Mouse (Mus musculus) T-helper 2 cell (primary cell): Measurements from ENCODE around the gene Zbtb12.

Experiments
- in situ Hi-C: fragments of 300-600 bp; cut with MboI, MseI; formaldehyde crosslinking; loops from one replicate; pipeline ENCODE4 v1.15.1; 2025; ENCODE audit warnings: high pct_unique_total_duplicates

The Zbtb12 gene

DNA sequence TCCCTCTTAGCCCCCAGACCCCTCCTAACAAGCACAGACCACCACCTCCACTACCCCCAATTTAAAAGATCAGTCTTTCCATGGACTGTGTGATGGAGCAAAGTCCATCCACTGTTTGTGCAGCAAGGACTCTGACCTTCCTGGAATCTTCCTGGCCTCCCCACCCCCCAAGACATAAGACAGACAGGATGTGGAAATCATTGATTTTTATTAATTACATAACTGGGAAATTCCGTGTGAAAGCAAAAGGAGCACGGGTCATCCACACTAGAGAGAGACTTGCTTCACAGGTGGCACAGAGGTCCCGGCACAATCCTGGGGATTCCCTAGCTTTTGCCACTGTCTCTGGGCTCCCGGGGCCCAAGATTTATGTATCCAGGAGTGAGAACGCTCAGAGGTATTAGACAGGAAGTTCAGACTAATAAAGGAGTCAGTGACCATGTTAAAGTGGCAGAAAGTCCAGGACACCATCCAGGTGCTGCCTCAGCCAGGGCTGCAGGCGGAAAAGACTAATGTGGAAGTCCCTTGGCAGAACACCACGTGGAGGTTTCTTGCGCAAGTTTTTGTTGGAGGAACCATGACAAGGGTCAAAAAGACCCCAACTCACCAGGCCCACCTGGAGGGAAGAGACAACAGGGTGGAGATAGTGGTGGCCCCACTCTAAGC is 16.7 kb upstream of the Zbtb12 start, which contains the start of gene Cfb:
Gene Cfb, minus strand, starts transcription at position 103 of the 666 bp plus-strand sequence.
- in situ Hi-C loops = no loop called here

DNA sequence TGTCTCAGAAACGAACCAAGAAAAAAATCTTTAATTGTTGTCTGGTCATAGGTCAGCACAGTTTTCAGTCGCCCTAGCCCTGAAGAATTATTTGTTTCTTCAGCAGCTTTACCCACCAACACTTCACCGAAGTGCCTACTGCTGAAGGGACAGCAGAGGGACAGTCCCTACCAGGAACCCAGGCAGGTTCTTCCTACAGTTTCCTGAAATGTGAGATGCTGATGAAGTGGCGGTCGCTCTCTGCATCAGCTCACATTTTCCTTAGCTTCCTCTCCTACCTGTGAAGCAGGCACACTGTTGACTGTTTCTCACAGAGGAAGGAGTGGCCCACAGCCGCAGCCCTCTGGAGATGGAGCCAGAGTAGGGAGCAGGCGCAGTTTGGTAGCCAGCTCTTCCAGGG is 13.3 kb upstream of the Zbtb12 start:
- in situ Hi-C loops = no loop called here

DNA sequence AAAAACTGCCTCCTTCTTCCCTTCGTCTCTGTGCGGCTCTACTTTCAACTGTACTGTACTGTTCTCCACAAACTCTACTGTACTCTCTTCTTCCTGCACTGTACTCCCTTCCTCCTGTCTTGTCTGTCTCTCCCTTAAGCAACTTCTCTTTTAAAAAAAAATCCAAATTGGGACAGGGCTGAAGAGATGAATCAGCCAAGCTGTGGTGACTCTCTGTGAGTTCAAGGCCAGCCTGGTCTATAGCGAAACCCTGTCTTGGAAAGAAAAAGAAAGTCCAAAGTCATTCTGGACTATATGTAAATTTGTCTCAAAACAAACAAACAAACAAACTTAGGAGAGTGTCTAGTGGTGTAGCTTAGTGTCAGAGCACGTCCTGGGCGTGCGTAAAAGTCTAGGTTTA is 5.0 kb upstream of the Zbtb12 start:
- in situ Hi-C loops = no loop called here

DNA sequence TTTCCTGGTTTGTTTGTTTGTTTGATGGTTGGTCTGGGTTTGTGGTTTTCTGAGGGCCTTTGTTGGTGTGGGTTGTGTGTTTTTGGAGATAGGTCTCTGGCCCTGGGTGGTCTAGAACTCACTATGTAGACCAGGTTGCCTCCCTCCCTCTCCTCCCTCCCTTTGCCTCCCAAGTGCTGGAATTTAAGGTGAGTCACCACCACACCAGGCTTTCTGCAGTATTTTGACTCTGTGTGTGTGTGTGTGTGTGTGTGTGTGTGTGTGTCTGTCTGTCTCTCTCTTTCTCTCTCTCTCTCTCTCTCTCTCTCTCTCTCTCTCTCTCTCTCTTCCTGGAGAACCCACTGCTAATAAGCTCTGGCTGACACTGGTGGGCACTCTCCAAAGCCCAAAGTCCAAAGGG is 1.9 kb downstream of the Zbtb12 start:
- in situ Hi-C loops = no loop called here

DNA sequence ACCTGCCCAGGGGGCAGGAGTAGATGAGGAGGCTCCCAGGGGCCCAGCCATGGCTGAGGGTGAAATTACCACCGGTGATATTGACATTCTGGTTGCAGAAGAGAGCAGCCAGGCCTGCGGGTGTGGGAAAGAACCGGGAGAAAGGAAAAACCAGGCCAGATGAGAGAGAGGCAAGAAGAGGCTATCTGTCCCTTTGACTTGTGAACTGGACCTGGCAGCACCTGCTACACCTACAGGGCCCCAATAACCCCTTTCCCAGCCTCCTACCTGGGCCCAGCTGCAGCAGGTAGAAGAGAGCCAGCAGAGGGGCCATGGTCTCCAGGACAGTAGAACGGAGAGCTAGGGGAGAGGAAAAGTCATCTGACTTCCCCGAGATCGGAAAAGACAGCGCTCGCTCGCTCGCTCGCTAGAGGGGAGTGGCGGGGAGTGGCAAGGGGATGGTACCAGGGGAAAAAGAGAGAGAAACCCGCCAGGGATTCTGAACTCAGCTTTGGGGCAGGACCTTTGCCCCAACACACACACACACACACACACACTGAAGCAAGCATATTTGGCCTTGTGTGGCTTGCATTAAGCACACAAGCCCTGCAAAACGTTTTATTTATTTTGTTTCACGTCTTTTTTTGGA is 2.5 kb downstream of the Zbtb12 start, which contains the start of gene Gm20547:
Gene Gm20547, minus strand, starts transcription at position 360 of the 628 bp plus-strand sequence.
- in situ Hi-C loops = no loop called here

DNA sequence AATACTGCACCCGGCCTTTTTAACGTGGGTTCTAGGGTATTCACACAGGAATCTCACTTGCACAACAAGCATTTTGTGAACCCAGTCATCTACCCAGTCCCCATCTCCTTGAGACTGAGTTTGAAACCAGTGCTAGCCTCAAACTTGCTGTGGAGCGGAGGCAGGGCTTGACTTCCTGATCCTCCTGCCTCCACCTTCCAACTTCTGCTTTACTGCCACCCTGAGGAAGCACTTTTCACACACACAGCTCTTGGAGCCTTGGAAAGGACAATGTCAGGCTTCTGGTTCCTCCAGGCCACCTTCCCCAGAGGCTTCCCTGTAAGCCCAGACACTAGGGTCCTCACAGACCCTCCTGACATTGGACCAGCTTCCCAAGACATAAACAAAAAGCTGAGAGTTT is 4.0 kb downstream of the Zbtb12 start:
- in situ Hi-C loops = no loop called here

DNA sequence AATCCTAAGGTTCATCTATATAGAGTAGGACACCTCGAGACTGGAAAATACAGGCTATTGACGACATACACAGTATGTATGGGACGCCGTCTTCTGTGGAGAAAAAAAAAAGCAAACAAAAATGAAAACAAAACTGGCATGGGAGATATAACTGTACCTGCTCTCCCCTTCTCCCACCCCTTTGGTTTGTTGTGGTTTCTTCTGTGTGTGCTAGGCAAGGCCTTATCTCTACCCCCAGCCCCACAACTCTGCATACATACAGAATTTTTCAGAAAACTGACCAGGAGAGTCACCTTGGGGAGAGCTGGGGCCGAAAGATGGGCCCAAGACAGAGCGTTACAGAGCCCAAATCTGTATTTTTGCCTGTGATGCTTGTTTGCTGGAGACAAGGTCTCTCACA is 5.4 kb downstream of the Zbtb12 start:
- in situ Hi-C loops = no loop called here

DNA sequence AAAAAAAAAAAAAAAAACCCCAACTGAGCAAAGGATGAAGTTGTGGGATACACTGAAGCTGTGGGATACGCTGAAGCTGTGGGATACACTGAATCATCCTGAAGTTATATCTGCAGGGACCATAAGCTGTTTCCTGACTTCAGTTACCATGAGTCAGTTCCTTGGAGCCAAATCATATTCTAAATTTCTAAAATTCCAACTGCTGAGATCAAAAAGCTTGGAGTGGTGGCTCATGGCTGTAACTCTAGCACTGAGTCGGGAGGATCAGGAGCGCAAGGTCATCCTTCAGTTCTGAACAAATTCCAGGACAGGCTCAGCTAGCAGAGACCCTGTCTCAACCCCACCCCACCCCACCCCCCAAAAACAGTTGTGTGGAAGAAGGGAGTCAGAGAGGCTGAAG is 6.3 kb downstream of the Zbtb12 start:
- in situ Hi-C loops = no loop called here

DNA sequence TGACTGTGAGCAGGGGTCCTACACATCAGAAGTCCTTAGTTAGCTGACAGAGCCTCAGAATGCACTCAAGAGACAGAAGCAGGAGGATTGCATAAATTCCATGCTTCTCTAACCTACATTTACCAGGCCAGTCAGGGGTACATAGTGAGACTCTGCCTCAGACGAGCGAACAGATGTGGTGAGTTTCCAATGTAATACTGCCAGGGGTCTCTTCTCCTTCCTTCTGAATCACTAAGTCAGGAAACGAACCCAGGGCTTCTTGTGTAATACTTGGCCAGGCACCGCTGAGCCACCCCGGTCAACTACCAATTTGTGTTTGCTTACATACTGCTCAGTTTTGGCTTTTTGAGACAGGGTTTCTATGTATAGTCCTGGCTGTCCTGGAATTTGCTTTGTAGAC is 8.7 kb downstream of the Zbtb12 start:
- in situ Hi-C loops = no loop called here

DNA sequence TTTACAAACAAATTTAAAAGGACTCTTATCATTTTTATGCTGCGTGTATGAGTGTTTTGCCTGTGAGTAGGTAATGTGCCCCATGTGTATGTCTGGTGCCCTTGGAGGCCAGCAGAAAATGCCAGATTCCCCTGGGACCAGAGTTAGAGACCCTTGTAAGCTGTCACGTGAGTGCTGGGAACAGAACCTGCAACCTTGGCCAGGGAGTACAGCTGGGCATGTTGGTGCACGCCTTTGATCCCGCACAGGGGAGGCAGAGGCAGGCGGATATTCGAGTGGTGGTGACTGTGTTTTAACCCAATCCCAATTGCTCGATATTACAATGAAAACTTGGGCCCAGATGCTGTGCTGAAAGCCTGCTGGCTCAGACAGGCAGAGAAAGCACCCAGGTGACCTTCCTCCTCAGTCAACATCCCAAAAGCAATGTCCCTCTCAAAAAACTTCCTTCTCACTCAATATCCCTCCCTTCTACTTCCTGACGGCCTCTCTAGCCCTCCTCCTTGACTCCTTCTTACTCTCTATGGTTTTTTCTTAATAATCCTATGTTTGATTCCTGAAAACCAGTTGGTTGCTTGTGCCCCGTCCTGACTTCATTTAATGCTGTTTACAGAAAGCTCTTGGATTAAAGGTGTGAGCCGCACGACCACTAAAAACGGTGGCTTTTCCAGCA is 10.9 kb downstream of the Zbtb12 start:
- in situ Hi-C loops = no loop called here

DNA sequence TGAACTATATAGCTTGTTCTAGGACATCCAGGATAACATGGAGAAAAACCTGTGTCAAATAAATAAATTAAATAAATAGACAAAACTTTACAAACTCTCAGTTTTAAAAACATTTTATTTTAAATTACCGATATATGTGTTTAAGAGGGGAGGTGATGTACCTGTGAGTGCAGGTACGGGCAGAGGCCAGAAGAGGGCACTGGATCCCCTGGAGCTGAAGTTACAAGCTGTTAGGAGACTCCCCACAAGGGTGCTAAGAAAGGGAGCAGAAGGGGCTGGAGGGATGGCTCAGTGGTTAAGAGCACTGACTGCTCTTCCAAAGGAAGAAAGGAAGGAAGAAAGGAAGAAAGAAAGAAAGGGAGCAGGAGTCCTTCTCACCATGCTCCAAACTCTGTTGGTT is 12.1 kb downstream of the Zbtb12 start:
- in situ Hi-C loops = no loop called here

DNA sequence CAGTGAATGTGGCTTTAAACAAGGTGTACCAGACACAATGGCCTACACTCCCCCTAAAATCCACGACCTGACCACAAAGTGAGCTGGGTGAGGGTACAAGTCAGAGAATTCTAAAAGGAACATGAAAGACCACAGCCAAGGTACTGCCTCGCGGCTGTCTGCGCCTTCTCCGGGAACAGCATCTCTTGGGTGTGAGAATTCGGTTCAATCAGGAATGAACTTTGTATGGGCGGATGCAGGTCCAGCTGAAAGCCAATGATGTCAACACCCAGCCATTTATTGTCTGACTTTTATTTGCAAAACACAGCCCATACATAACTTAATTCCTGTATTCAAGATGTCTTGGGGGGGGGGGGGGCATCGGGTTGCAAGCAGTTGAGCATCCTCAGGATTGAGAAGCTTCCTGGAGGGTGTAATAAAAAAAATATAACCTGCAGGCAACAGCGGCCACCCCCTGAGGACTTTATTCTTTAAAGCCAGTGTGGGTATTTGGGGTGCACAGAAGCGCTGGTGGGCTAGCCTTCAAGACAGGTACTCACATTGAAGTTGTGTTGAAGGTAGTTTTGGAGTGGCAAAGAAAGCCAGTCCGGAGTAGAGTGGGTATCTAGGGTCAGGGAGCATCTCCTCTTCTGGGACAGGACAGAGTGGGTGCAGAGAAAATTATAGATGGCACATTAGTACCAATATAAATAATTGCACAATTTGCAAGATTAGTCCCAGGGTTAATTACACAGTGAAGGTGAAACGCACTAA is 14.0 kb downstream of the Zbtb12 start:
- in situ Hi-C loops = no loop called here

DNA sequence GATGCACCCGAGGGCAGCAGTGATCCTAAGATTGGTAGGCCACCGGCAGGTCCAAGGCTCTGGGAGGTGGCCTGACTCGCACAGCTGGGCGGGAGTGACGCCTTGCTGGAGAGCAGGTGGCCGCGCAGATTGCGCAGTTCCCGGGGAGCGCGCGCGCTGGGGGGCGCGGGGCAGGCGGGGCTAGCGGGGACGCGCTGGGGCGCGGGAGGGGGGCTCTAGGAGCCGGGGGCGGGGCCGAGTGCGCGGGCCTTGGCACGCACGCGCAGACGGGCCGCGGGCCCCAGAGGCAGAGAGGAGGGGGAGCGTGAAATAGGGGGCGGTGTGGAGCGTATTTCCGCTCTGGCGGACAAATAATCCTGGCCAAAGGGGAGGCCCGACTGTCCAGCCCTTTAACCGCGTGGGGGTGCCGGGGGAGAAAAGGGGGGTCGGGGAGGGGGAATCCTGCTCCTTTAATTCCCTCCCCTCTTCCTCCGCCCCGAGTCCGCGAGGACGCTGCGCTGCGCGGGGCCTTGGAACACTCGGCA is 14.9 kb downstream of the Zbtb12 start:
- in situ Hi-C loops = no loop called here

DNA sequence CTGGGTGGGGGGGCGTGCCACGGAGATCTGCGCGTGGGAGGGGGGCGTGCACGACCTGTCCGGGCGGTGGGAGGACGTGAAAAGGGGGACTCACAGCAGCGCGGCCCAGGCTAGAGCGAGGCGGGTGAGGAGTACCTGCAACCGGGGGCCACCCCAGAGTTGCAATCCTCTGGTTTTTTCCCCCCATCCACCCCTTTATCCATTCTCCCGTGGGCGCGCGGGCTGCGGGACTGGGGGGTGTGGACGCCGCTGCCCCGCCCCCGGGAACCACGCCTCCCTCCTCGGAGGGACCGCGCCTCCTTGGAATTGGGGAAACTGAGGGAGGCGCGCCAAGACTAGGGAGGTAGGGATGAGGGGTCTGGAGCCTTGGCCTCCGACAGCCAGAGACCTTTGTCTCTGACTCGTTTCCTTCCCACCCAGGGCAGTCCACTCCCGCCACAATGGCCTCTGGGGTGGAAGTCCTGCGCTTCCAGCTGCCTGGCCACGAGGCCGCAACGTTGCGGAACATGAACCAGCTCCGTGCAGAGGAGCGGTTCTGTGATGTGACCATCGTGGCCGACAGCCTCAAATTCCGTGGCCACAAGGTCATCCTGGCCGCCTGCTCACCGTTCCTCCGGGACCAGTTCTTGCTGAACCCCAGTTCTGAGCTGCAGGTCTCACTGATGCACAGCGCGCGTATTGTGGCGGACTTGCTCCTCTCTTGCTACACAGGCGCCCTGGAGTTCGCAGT is 15.7 kb downstream of the Zbtb12 start:
- in situ Hi-C loops = no loop called here

DNA sequence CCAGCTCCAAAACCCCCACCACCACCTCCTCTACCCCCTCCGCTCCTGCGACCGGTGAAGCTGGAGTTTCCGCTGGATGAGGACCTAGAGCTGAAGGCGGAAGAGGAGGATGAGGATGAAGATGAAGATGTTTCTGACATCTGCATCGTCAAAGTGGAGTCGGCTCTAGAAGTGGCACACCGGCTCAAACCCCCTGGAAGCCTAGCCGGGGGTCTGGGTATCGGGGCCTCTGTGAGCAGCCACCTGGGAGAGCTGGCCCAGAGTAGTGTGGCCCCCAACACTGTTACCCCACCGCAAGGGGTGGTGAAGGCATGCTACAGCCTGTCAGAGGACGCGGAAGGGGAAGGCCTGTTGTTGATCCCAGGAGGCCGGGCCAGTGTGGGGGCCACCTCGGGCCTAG is 16.4 kb downstream of the Zbtb12 start:
- in situ Hi-C loops = no loop called here

DNA sequence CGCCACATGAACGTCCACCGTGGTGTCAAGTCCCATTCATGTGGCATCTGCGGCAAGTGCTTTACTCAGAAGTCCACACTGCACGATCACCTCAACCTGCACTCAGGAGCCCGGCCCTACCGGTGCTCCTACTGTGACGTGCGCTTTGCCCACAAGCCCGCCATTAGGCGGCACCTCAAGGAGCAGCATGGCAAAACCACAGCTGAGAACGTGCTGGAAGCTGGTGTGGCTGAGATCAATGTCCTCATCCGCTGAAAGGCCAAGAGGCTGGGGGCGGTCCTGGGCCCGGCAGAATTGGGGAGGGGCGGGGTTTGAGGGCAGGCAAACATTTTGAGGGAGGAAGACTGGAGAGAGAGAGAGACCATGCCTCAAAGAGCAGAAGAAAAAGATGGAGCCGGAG is 17.1 kb downstream of the Zbtb12 start:
- in situ Hi-C loops = no loop called here

DNA sequence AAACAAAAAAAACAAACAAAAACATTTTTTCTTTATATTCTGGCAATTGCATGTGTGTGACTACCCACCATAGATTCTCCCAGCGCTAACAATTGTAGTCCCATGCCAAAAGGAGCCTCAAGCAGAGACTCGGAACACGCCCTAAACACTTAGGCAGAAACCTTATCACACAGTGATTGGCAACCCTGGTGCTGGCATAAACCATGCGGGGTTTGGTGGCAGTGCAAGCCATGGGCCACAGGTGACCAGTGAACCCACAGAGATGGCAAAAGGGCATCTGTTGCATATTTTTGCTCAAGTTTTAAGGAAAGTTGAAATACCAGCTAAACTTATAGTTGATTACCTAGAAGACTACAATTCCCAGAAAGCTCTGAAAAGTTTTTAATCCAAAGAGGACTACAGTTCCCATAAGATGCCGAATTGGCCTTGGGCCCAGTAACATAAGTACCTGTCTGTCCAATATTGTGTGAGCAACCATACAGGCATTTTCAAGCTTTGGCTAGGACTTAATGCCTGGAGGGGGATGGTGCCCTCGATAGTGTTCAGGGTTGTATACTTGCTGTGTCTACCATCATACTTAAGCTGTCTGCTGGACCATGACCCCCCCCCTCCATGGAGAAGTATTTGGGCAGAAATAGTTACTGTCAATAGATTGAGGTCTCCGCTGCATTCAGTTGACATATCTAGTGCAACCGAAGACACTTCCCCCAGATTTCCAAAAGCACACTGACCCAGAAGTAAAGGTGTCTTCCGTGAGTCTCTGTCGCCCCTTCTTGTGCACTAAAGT is 18.3 kb downstream of the Zbtb12 start:
- in situ Hi-C loops = no loop called here

DNA sequence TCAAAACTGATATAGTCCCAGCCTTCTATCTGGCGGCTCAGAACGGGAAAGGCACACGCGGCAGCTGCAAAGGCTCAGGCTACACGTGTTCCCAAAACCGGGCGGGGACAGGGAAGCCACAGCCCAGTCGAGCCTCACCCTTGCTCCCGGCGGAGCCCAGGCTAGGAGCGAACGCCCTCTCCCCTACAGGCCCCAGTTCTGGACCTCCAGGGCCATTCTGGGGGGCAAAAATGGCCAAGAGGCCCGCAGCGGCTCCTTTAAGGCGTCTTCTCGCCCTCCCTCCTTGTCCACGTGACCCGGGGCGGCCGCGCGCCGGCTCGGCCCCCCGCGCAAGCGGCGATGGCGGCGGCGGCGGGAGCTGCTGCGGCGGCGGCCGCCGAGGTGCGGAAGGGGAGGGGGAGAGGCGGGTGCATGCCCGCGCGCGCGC is 18.9 kb downstream of the Zbtb12 start, which contains the start of the genes C2 and Ehmt2:
Gene C2, minus strand, starts transcription at position 106 of the 427 bp plus-strand sequence.
Gene Ehmt2, plus strand, starts transcription at position 310 of the 427 bp plus-strand sequence.
- in situ Hi-C loops = no loop called here

DNA sequence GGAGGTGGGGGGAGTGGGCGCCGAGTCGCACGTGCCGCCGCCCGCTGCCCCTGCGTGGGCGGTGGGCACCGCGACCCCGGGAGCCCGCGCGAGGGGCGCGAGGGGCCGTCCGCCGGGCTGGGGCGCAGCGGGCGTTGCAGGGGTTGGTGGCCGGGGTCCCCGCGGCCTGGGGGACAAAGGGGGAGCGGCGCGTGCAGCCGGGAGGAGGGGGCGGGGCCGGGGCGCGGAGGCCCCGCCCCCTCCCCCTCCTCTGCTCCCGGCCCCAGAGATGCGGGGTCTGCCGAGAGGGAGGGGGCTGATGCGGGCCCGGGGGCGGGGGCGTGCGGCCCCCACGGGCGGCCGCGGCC is 19.4 kb downstream of the Zbtb12 start:
- in situ Hi-C loops = no loop called here
